Mouse (Mus musculus): ENCODE measurements around the gene Tnfrsf19.

Tnfrsf19 gene

DNA sequence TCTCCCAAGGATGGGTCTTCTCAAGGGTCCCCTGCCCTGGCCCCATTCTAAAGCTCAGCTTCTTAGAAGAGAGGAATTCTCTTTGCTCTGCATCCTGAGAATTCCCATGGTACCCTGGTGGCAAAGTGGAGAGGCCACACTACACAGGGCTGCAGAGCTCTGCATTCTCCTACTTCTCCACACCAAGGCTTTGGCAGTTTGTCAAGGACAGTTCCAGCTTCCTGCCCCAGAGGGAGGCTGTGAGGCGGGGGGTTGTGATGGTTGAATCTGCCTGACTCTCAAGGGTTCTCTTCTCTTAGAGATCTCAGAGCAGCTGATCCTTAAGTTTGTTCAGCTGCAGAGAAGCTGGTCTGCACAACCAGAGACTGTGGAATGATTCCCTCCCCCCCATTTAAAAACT, 23.9 kb downstream of the Tnfrsf19 start:
- peak; percentile 40 for DNase-seq (ENCODE audit: low read depth, low spot score)

DNA sequence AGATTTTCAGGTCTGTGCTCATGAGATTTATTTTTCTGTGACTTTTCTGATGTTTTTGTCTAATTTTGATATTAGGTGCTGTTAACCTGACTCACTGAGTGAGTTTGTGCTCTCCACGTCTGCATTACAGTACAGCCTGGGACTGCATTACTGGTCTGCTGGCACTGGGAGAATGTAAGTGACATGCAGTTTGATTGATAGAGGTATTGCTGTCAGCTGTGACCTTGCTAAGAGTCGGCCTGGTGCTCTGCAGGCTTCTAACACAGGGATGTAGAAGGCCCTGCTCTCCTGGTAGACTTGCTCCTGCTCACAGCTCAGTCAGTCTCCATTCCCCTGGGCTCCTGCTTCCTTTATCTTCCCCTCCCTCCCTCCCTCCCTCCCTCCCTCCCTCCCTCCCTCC, 25.3 kb downstream of the Tnfrsf19 start:
- no peak for DNase-seq (ENCODE audit: low read depth, low spot score)

DNA sequence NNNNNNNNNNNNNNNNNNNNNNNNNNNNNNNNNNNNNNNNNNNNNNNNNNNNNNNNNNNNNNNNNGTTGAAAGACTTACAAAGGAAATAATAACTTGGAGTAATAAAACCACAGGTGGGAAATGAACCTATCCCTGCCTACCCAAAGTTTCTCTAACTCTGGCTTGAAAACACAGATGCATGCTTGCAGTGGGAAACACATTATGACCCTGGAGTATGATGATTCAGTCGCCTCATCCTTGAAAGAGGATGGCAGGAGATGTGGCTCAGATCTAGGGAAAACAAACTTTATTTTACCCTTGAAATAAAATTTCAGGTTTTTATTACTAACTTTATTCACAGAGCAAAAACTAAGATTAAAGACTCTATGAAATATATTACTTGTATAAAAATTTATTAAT, 26.4 kb downstream of the Tnfrsf19 start:
- DNase-seq (ENCODE audit: low read depth, low spot score), result no peak

DNA sequence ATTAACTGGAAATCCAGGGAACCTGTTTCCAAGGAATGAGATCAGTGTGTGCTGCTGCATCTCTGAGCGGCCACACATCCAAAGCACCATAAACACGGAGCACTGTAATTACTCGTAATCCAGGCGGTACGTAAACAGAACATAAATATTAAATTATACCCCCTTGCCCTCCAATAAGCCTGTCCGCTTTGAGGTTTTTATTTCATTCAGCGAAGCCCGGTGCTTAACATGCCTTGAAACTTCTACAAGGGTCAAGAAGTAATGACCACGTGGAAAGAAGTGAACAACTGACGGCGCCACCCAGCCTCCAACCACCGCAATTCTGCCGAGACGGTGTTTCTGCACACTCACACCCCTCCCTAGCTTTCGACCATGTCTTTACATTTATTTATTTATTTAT, 31.7 kb downstream of the Tnfrsf19 start:
- DNase-seq (ENCODE audit: low read depth, low spot score), result no peak

DNA sequence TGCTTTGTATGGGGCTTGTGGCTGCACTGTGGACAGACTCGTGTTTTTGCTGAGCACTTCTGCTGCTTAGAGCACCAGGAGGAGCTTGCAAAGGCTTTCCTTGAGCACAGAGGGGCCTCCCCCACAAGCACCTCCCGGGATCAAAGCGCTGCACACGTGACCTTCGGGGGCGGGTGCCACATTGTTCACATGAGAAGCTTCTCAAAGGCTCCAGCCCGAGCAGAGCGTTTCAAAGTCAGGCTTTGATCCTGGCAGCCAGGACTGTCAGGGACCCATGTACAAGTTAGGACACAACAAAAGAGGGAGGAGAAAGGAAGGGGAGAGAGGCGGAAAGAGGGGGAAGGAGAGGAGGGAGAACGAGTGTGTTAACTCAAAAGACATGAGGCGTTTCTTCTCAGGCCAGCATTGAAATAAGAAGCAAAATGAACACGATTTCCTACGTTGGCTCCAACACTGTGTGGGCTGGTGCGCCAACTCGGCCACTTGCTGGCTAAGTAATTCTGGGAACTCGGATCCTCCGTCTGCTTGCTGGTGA, 33.8 kb downstream of the Tnfrsf19 start:
- peak; percentile 87 for DNase-seq (ENCODE audit: low read depth, low spot score)

DNA sequence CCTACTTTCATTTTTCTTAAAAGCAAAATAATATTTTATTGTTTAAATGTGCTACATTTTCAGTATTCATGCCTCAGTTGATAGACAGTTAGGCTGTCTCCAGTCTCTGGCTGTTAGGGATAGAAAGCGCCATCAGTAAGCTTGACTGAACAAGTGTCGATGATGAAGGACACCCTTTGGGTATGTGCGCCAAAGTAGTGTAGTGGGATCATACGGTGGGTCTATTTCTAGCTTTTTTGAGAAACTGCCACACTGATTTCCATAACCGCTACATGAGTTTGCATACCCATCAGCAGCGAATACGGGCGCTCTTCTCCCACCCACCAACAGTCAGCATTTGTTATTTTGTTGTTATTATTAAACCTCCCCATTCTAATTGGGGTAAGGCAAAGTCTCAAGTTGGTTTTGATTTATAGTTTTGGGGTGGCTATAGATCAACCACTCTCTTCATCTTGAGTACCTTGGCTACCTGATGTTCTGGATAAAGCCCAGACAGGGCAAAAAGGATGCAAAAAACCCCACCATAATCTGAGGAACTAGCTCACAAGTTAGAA, 34.6 kb downstream of the Tnfrsf19 start:
- no peak for DNase-seq (ENCODE audit: low read depth, low spot score)

DNA sequence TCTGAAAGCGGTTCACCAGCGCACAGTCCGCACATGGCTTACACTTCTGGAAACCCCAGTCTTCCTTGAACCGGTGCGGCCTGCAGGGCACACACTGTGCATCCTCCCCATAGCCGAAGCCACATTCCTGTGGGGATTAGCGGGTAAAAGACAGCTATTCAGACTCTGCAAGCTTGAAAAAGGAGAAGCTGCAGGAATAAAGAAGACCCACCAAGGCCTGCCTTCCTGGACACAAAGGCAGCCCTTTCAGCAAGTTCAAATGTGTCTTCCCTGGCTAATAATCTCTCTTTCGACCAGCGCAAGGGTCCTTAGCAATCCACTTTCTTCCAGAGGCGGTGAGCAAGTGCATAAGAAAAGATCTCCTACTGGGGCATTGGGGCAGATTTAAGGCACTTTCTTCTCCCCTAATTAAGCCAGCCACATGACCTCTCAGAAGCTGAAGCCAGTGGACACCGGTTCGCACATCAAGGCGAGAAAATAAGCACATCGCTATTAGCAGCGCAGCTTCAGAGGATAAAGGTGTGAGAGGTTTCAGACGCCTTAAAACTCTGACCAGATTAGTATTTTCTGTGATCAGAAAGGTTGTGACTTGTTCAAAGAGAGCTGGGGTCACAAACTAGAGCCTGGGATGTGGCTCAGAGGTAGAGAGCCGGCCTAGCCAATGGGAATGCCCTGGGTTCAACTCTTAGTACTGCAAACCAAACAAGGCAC, 41.0 kb downstream of the Tnfrsf19 start:
- peak; percentile 62 for DNase-seq (ENCODE audit: low read depth, low spot score)

DNA sequence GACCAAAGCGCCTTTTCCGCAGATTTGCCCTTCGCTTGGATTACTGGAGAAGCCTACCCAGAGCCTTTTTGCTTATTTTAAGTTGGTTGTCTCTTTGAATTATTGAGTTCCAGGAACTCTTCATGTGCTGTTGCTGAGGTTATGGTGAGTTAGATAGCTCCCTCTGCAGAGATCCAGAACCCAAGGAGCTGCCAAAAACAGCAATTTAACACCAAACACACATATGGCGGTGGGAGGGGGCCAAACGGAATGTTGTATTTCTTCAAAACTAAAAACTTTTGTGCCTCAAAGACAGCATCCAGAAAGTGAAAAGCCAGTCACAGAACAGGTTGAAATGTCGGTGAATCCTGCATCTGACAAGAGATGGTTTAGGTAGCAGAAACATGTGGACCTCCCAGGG, 42.6 kb downstream of the Tnfrsf19 start:
- DNase-seq (ENCODE audit: low read depth, low spot score), result no peak

DNA sequence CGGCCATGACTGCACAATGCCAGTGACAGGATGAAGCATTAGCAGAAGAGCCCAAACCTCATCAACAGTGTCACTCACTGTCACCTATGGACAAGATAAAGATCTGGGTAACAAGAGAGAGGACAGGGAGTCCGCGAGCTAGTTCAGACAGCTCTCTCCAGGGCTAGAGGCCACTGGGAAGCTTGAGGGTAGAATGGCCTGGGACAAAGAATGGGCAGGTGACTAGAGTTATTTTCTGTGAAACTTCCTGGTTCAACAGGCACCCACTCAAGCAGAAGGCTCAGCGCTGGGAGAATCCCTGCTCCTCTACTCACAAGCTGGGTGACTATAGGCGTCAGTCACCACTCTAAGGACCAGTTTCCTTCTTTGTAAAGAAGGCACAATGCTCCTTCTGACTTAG, 46.2 kb downstream of the Tnfrsf19 start:
- DNase-seq (ENCODE audit: low read depth, low spot score), result no peak

DNA sequence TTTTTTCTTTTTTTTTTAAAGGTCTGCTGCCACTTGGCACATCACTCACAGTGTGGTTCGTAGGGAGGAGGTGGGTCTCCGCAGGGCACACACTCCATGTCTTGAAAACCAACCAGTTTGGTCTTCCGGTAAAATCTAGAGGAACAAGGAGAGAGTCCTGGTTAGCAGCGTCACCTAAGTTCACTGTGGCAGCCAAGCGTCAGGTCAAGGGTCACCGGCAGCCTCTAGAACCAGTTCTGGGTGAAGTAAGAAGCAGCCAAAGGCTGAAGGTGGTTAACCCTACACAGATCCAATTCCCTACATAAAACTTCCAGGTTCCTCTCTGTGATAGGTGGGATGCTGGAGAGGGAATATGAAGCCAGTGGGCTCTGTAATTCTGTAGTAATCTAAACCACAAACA, 49.7 kb downstream of the Tnfrsf19 start:
- DNase-seq (ENCODE audit: low read depth, low spot score), result no peak

DNA sequence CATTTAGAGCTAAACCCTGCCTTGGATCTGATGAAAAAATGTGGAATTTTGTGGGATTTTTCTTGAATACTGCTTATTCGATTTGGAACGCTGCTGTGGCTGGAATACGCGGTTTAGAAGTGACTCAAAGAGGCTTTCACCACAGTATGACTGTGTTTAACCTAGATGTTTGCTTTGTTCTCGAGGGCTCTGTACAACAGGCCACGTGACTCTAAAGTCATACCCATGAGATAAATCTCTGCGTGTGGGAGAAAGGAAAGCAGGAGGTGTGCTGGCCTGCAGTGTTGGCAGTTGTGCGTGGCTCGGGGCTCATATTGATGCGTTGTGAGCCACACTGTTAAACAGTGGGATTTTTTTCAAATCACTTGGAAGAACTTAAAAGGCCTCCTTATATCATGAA, 52.8 kb downstream of the Tnfrsf19 start:
- DNase-seq (ENCODE audit: low read depth, low spot score), result no peak

DNA sequence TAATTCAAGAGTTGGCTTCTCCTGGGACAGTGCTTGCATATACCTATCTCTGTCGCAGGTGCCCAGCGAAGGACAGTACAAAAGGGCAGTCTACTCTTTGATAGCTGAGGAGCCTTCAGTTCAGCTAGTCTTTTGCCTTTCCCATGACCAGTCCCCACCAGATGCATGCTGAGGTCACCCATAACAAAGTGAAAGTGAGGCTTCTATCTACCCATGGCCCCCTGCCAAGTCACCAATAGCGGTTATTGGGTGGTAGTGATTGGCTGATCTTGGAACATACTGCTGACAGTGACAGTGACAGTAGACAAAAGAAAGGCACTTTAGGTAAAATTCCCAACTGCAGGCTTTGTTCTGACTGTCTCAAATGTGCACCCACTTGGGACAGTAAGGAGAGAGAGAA, 53.2 kb downstream of the Tnfrsf19 start:
- DNase-seq (ENCODE audit: low read depth, low spot score), result no peak

DNA sequence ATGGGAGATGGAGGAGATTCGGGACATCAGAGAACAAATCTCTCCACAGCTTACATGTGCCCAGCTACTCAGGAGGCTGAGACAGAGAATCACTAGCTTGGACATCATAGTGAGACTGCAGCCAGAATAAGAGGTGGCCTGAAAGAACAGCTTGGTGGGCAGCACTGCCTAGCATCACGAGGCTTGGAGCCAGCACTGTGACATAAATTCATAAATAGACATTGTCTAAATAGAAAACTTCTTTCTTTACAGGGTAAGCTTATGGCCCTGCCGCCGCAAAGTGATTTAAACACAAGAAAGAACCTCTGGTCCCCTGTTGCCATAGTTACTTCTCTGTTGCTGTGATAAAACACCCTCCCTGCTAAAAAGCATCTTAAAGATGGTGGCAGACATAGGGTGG, 54.1 kb downstream of the Tnfrsf19 start:
- no peak for DNase-seq (ENCODE audit: low read depth, low spot score)

DNA sequence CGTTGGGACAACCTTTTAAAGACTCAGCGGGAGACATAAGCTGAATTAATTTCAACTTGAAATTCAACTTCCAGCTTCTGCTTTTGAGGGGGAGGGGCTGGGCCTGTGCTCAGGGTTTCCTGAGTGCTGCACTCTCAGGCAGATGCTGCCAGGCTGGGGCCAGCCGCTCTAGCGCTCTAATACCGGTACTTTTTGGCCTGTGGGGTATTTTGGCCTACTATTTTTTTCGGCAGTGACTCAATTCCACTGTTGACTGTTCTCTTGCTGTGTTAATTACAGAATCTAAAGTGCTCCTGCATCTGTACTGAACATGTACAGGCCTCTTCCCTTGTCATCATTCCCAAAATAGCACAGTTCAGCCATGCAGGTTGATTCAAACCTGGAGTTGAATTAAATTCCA, 58.1 kb downstream of the Tnfrsf19 start:
- no peak for DNase-seq (ENCODE audit: low read depth, low spot score)

DNA sequence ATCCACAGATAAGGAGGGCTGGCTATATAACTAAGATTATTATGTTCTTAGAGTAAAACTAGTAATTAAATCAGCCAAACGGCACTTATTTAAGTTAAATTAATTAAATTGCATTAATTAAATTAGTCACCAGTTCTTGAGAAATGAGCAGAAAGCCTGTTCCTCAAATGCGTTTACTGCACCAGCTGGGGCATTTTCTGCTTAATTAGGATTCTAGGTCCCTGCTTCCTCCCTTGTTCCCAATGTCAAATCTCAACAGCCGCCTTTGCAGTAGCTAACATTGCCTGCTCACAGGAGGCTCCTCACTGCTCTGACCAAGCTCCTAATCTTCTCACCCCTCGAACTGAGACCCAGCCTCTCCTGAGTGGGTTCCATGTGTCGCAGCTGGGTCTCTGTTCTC, 59.4 kb downstream of the Tnfrsf19 start:
- no peak for DNase-seq (ENCODE audit: low read depth, low spot score)

DNA sequence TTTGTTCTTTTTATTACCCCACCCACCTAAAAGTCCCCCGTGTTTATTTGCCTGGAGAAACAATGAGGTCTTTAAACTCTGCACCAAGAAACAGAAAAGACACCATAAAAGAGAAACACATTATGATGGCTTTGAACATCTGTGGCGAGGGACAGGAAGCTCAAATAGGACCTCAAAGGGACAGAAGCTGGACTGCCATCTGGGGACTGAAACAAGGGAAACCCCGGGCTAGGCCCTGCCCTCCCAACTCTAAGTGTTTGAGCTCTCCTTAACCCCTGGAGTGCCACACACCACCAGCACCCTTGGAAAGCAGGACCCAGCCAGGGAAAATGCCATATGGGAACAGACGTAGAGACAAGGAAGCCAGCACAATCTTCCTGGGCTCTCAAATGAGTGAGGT, 61.2 kb downstream of the Tnfrsf19 start:
- no peak for DNase-seq (ENCODE audit: low read depth, low spot score)

DNA sequence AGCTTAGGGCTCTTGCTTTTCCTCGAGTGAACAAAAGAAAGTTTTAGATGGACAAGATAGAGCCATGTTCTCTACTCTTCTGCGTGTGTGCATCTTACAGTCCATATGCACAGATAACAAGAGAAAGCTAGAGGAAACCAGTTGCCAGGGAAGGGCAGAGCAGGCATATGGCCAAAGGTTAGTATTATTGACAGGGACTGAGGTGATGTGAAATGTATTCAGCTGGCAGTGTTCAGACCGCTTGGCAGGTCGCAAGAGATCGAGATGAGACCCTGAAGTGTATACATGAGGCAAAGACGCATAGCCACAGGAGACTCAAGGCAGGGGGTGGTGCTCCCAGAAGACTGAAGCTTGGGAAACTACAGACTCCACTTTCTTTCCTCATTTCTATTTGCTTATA, 62.0 kb downstream of the Tnfrsf19 start:
- no peak for DNase-seq (ENCODE audit: low read depth, low spot score)

DNA sequence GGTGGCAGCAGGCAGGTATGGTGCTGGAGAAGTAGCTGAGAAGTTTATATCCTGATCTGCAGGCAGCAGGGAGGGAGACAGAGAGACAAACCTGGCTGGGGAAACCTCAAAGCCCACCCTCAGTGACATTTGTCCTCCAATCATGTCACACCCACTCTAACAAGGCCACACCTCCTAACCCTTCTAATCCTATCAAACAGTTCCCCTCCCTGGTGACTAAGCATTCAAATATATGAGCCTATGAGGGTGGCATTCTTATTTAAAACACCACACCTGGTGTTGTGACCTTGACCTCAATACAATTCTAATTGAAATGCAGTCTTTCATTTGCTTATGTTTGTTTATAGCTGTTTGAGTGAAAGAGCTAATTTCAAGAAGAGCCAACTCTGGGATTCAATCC, 64.2 kb downstream of the Tnfrsf19 start:
- peak; percentile 95 for DNase-seq (ENCODE audit: low read depth, low spot score)

DNA sequence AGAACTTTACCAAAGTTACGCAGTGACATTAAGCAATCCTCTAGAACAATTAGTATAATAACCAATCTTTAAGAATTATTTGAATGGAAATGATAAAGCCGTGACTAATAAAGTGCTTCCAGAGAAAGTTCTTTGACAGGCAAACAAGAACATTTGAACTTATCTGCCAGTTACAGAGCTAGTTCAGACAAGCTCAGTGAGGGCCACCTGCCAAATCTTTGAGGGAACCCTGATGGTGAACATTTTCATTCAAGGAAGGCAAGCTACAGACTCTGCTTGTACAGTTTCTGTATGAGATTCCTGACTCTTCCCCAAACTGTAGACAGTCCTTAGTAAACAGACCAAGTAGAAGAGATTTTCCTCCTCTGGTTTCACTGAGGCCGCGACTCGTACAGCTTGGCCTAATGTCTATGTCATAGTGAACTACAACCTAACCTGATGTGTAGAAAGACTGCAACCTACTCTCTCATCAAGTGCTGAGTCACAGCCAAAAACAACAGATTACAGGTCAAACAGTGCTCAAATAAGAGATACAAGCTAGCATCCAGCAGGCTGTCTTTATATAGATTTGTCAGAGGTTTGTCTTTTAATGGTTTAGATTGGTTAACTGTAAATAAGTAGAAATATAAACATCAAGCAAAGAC, 65.9 kb downstream of the Tnfrsf19 start:
- no peak for DNase-seq (ENCODE audit: low read depth, low spot score)

DNA sequence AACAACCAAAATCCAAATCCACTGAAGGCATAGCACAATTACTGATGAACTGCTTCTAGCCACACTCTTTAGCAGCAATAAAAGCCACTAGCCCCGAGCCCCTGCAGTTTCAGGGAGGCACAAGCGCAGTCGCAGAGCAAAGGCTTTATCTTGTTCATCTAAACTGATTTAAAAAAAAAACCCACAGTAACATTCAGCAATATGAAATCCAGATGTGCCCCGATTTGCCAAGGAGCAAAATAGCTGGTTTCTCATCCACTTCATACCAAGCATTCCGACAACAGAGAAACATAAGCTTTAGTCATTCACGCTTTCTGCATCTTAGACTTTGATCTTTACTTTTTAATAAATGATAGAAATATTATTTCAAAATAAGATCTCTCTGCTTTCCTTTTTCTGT, 68.2 kb downstream of the Tnfrsf19 start:
- no peak for DNase-seq (ENCODE audit: low read depth, low spot score)

DNA sequence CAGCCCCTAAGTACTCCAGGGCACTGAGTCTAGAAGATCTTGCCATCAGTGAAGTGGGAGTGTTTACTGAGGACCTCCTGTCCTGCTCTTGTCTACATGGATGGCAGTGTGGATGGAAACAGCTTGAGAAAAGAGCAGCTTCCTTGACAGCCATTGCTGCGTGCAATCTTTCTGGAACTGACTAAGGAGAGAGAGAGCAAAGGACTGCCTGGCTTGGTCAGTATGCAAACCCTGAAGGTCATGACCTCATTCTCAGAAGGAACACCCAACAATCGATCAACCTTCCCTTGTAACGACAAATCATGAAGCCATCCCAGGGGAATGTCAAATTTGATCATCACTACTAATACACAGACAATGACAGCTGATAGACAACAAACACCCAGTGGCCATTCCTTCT, 70.1 kb downstream of the Tnfrsf19 start:
- no peak for DNase-seq (ENCODE audit: low read depth, low spot score)

DNA sequence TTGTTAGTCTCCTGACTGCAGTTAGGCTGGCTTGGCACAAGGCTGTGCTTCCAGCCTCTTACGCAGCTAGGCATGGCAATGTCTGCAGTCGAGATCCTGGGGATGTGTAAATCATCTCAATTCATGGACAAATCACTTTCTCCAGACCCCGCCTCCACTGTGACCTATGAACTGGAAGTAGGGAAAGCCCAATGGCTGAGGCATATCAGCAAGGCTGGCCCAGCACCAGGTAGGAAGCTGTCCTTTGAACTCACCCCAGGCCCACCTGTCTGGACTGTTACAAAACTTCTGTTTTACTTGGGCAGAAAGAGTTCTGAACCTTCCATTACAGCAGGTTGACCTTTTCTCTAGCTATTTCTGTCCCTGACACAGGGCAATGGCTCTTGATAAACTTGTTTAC, 70.6 kb downstream of the Tnfrsf19 start:
- DNase-seq (ENCODE audit: low read depth, low spot score), result no peak

DNA sequence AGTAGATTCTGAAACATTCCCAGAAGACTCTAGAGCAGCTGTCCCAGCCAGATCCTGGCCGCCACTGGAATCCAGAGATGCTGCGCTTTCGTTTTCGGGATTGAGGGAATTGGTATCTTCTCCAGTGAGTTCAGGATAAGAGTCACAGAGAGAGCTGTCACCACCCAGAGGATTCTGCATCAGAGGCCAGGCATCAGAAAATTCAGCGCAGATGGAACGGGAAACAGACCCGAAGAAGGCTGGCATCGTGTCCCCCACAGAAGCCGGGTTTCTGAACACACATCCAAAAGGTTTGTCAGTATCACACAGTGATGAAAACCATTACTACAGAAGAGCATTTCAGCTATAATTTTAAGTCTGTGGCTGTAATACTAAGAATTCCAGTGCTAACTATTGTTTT, 75.3 kb downstream of the Tnfrsf19 start:
- no peak for DNase-seq (ENCODE audit: low read depth, low spot score)

Measured in ES-CJ7 (cell line).